Mouse (Mus musculus): ENCODE results near the gene Dmgdh. TPM values are rescaled to one million over a fixed set of nuclear protein-coding genes. Genes with fewer than 3 reads are reported as not detected.
A peak's percentile ranks its signal among the peaks of the same experiment; 100 is the strongest.

Gene Dmgdh
- polyA plus RNA-seq (2012; ENCODE audit: insufficient read depth, insufficient read length, low replicate concordance, missing spikeins), result not detected in 2 replicates

- TF ChIP-seq CTCF (IDR thresholded peaks at IDR 0.05; ENCODE audit: insufficient read depth, low read depth, low read length) (no peak), POLR2A (IDR thresholded peaks at IDR 0.05; ENCODE audit: insufficient read depth, low read depth, low read length) (no peak)
- peaks cover 5% of the 10 kb centered on the region; the same call in 1 of the 2 replicates for H3K4me1 ChIP-seq (ENCODE audit: control insufficient read depth, insufficient read depth, low read length)
- 14% methylated on average over 31 of the region's 31 CpGs for whole genome bisulfite sequencing
- no peak within 1 kb of the TSS for H3K27ac ChIP-seq (ENCODE audit: insufficient read depth, low read depth, low read length)
- no peak within 1 kb of the TSS for H3K4me3 ChIP-seq (ENCODE audit: insufficient read depth, low read depth, low read length)
Observed at GRCm38 (mm10) chr13:93674131-93674561, at the start of gene Dmgdh, which contains the start of gene Bhmt2. Gene Dmgdh (plus strand): TSS chr13:93674433. Gene Bhmt2 (minus strand): TSS chr13:93674302.

GRCm38 (mm10) chr13:93628861-93629260 is 45.4 kb upstream of the Dmgdh start:
- no peak for TF ChIP-seq POLR2A (IDR thresholded peaks at IDR 0.05; ENCODE audit: insufficient read depth, low read depth, low read length)
- no peak for TF ChIP-seq CTCF (IDR thresholded peaks at IDR 0.05; ENCODE audit: insufficient read depth, low read depth, low read length)
- Histone ChIP-seq H3K4me1 (ENCODE audit: control insufficient read depth, insufficient read depth, low read length) (no peaks in the 10 kb centered on the region), H3K4me3 (ENCODE audit: insufficient read depth, low read depth, low read length) (no peak overlapping the region), H3K27ac (ENCODE audit: insufficient read depth, low read depth, low read length) (no peak overlapping the region)
- 53% methylated on average over 6 of the region's 6 CpGs for WGBS

GRCm38 (mm10) chr13:93630941-93631705 is 43.1 kb upstream of the Dmgdh start:
- TF ChIP-seq CTCF (IDR thresholded peaks at IDR 0.05; ENCODE audit: insufficient read depth, low read depth, low read length) (no peak), POLR2A (IDR thresholded peaks at IDR 0.05; ENCODE audit: insufficient read depth, low read depth, low read length) (no peak)
- WGBS, result 93% methylated on average over 10 of the region's 10 CpGs
- no peak overlapping the region for H3K4me3 ChIP-seq (ENCODE audit: insufficient read depth, low read depth, low read length)
- no peaks in the 10 kb centered on the region for H3K4me1 ChIP-seq (ENCODE audit: control insufficient read depth, insufficient read depth, low read length)
- no peak overlapping the region for H3K27ac ChIP-seq (ENCODE audit: insufficient read depth, low read depth, low read length)

GRCm38 (mm10) chr13:93632927-93633326 is 41.3 kb upstream of the Dmgdh start:
- TF ChIP-seq POLR2A (IDR thresholded peaks at IDR 0.05; ENCODE audit: insufficient read depth, low read depth, low read length), result no peak
- TF ChIP-seq CTCF (IDR thresholded peaks at IDR 0.05; ENCODE audit: insufficient read depth, low read depth, low read length), result no peak
- H3K27ac ChIP-seq (ENCODE audit: insufficient read depth, low read depth, low read length), result no peak overlapping the region
- 91% methylated on average over 5 of the region's 5 CpGs for WGBS

GRCm38 (mm10) chr13:93636561-93636960 is 37.7 kb upstream of the Dmgdh start:
- WGBS, result 65% methylated on average over 1 of the region's 1 CpGs
- TF ChIP-seq POLR2A (IDR thresholded peaks at IDR 0.05; ENCODE audit: insufficient read depth, low read depth, low read length), result no peak
- TF ChIP-seq CTCF (IDR thresholded peaks at IDR 0.05; ENCODE audit: insufficient read depth, low read depth, low read length), result no peak
- H3K27ac ChIP-seq (ENCODE audit: insufficient read depth, low read depth, low read length), result 0 out of 2 replicates have a peak overlapping the region, but pooled peaks have one; percentile 26
- no peak overlapping the region for H3K4me3 ChIP-seq (ENCODE audit: insufficient read depth, low read depth, low read length)
- H3K4me1 ChIP-seq (ENCODE audit: control insufficient read depth, insufficient read depth, low read length), result no peaks in the 10 kb centered on the region

More at GRCm38 (mm10) chr13:93632927-93633326, 41.3 kb upstream of the Dmgdh start:
- Histone ChIP-seq H3K4me1 (ENCODE audit: control insufficient read depth, insufficient read depth, low read length) (no peaks in the 10 kb centered on the region), H3K4me3 (ENCODE audit: insufficient read depth, low read depth, low read length) (no peak overlapping the region)

- TF ChIP-seq CTCF (IDR thresholded peaks at IDR 0.05; ENCODE audit: insufficient read depth, low read depth, low read length) (no peak), POLR2A (IDR thresholded peaks at IDR 0.05; ENCODE audit: insufficient read depth, low read depth, low read length) (no peak)
- Histone ChIP-seq H3K27ac (ENCODE audit: insufficient read depth, low read depth, low read length) (no peak within 1 kb of the TSS), H3K4me1 (ENCODE audit: control insufficient read depth, insufficient read depth, low read length) (no peaks in the 10 kb centered on the region), H3K4me3 (ENCODE audit: insufficient read depth, low read depth, low read length) (no peak within 1 kb of the TSS)
- 76% methylated on average over 19 of the region's 19 CpGs for WGBS
Observed at GRCm38 (mm10) chr13:93637282-93638245, 36.7 kb upstream of the Dmgdh start, which contains the start of gene Bhmt. Gene Bhmt (minus strand): TSS chr13:93637961.

- Histone ChIP-seq H3K4me3 (ENCODE audit: insufficient read depth, low read depth, low read length) (no peak overlapping the region), H3K4me1 (ENCODE audit: control insufficient read depth, insufficient read depth, low read length) (no peaks in the 10 kb centered on the region), H3K27ac (ENCODE audit: insufficient read depth, low read depth, low read length) (no peak overlapping the region)
- WGBS, result 61% methylated on average over 4 of the region's 4 CpGs
- TF ChIP-seq POLR2A (IDR thresholded peaks at IDR 0.05; ENCODE audit: insufficient read depth, low read depth, low read length) (no peak), CTCF (IDR thresholded peaks at IDR 0.05; ENCODE audit: insufficient read depth, low read depth, low read length) (no peak)
Observed at GRCm38 (mm10) chr13:93639636-93640035, 34.6 kb upstream of the Dmgdh start.

- no peak overlapping the region for H3K4me3 ChIP-seq (ENCODE audit: insufficient read depth, low read depth, low read length)
- TF ChIP-seq CTCF (IDR thresholded peaks at IDR 0.05; ENCODE audit: insufficient read depth, low read depth, low read length), result no peak
- no peak for TF ChIP-seq POLR2A (IDR thresholded peaks at IDR 0.05; ENCODE audit: insufficient read depth, low read depth, low read length)
- H3K27ac ChIP-seq (ENCODE audit: insufficient read depth, low read depth, low read length), result no peak overlapping the region
- 92% methylated on average over 7 of the region's 7 CpGs for WGBS
- no peaks in the 10 kb centered on the region for H3K4me1 ChIP-seq (ENCODE audit: control insufficient read depth, insufficient read depth, low read length)
Observed at GRCm38 (mm10) chr13:93648387-93649130, 25.7 kb upstream of the Dmgdh start.

Data from olfactory bulb, adult 2 months (tissue).